Mouse (Mus musculus): Measurements from ENCODE around the gene Gga3. TPM values are rescaled to one million over a fixed set of nuclear protein-coding genes. Genes with fewer than 3 reads are reported as not detected.

The Gga3 gene
- polyA plus RNA-seq, 1 experiment from 2014 or later = 17.9 TPM

DNA sequence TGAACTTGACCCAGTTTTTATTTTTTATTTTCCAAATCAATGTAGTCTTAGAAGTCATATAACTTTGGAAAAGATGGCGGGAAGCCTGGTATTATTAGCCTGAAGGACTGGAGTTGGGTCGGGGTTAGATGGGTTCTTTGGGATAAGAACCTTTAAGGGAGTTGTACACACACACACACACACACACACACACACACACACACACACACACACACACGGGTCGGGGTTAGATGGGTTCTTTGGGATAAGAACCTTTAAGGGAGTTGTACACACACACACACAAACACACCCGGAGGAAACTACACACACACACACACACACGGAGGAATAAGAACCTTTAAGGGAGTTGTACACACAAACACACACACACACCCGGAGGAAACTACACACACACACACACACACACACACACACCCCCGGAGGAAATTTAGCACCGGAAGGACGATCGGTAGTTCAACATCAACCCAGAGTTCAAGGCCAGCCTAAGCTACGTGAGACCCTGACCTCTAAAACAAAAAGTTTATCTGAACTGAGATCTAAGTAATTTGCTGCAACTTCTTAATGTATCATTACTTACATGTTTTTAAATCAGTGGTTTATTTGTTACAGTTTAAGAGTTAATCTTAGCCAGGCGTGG is 24.7 kb upstream of the Gga3 start:
- 52% methylated on average over 13 of the region's 13 CpGs for WGBS (ENCODE audit: insufficient replicate concordance)
- ATAC-seq (replicated peaks; ENCODE audit: insufficient number of reproducible peaks, low FRiP score, low TSS enrichment) = peak; percentile 23

DNA sequence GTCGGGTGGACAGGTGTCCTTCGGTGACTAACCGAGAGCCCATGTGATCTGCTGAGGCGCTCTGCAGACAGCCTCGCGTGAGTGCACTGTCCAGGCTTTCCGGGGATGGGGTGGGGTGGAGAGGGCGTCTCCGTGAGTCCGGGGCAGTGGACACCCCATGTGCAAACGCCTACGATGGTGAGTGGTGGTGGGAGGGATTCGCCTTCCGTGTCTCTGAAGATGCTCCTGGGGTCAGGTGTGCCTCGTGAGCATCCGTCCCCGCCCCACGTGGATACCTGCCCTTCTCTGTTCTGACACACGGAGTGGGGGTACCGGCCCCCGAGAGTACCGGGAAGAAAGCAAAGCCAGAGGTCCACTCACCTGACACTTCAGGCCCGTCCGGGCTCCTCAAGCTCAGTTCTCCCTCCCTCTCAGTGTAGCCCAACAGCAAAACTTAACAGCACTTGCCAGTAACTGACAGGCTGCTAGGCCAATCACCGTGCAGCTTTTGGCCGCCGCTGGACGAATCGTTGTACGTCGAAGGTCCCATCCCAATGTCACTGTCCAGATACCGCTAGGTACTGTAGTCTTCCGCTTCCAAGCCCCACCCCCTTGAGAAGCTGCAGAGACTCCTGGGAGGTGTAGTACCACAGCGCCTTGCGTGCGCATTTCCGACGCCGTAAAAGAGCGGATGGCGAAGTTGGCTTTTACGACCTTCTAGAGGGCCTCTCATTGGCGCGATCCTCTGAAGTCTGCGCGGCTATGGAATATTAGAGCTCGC is 24.0 kb upstream of the Gga3 start, which contains the start of gene Slc25a19:
Slc25a19 (minus strand) TSS at position 591 of the 760 bp plus-strand sequence.
- ATAC-seq (replicated peaks; ENCODE audit: insufficient number of reproducible peaks, low FRiP score, low TSS enrichment) = peak; percentile 98
- Histone ChIP-seq H3K36me3 (ENCODE audit: control insufficient read depth, insufficient read depth, low read length) (peaks cover 4% of the 10 kb centered on the region; the same call in 1 of the 2 replicates), H3K9me3 (replicated peaks; ENCODE audit: control insufficient read depth, low read length) (no peaks in the 10 kb centered on the region), H3K4me1 (ENCODE audit: control insufficient read depth, insufficient read depth, low read length) (0 out of 2 replicates have a peak, but pooled peaks cover 4% of the 10 kb centered on the region), H3K27me3 (ENCODE audit: control insufficient read depth, insufficient read depth, low read length) (no peaks in the 10 kb centered on the region), H3K27ac (ENCODE audit: low read depth, low read length) (peak within 1 kb of the TSS; percentile 58; the same call in 1 of the 2 replicates), H3K9ac (ENCODE audit: low read depth, low read length) (peak within 1 kb of the TSS; percentile 80), H3K4me2 (peak within 1 kb of the TSS; percentile 83), H3K4me3 (ENCODE audit: low read depth, low read length) (peak within 1 kb of the TSS; percentile 74)
- WGBS (ENCODE audit: insufficient replicate concordance) = under 1% methylated on average over 47 of the region's 47 CpGs

More for the DNA sequence above, 24.7 kb upstream of the Gga3 start:
- 0 out of 2 replicates have a peak, but pooled peaks cover 2% of the 10 kb centered on the region for H3K36me3 ChIP-seq (ENCODE audit: control insufficient read depth, insufficient read depth, low read length)
- H3K9me3 ChIP-seq (replicated peaks; ENCODE audit: control insufficient read depth, low read length) = no peaks in the 10 kb centered on the region
- H3K4me3 ChIP-seq (ENCODE audit: low read depth, low read length) = peak overlapping the region; percentile 74
- peak overlapping the region; percentile 83 for H3K4me2 ChIP-seq
- no peak overlapping the region for H3K27ac ChIP-seq (ENCODE audit: low read depth, low read length)
- H3K27me3 ChIP-seq (ENCODE audit: control insufficient read depth, insufficient read depth, low read length) = no peaks in the 10 kb centered on the region
- H3K4me1 ChIP-seq (ENCODE audit: control insufficient read depth, insufficient read depth, low read length) = 0 out of 2 replicates have a peak, but pooled peaks cover 4% of the 10 kb centered on the region
- H3K9ac ChIP-seq (ENCODE audit: low read depth, low read length) = peak overlapping the region; percentile 30

DNA sequence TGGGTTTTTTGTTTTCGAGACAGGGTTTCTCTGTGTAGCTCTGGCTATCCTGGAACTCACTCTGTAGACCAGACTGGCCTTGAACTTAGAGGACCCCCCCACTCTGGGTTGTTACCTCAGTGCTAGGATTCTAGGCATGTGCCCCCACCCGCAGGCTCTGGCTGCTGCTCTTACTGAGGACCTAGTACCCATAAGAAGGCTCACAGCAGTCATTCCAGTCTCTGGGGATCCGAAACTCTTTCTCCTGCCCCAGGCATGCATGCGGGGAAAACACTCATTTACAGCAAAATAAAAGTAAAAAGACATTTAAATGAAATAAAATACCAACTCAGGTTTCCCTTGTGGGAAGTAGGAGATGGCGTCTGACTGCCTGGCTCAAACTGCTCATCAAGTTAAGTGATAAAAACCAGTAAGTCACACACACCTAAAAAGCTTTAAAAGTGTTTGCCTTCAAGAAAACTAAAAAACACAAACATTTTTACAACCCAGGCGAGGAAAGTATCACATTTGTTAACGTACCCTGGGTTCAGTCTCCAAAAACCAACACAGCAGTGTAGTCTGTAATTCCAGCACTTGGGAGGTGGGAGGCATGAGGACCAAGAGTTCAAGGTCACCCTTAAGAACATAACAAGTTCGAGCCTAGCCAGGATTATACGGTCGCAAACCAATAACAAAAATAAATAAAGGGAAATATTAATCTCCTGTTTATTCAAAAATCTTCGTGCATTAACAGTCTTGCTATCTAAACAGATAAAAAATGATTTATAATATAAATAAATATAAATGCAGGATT is 23.2 kb upstream of the Gga3 start:
- 49% methylated on average over 11 of the region's 11 CpGs for WGBS (ENCODE audit: insufficient replicate concordance)
- H3K9ac ChIP-seq (ENCODE audit: low read depth, low read length) = peak overlapping the region; percentile 80
- 0 out of 2 replicates have a peak, but pooled peaks cover 4% of the 10 kb centered on the region for H3K4me1 ChIP-seq (ENCODE audit: control insufficient read depth, insufficient read depth, low read length)
- H3K9me3 ChIP-seq (replicated peaks; ENCODE audit: control insufficient read depth, low read length) = no peaks in the 10 kb centered on the region
- no peak overlapping the region for H3K27ac ChIP-seq (ENCODE audit: low read depth, low read length)
- no peak for ATAC-seq (replicated peaks; ENCODE audit: insufficient number of reproducible peaks, low FRiP score, low TSS enrichment)
- peak overlapping the region; percentile 74 for H3K4me3 ChIP-seq (ENCODE audit: low read depth, low read length)
- peaks cover 11% of the 10 kb centered on the region for H3K36me3 ChIP-seq (ENCODE audit: control insufficient read depth, insufficient read depth, low read length)
- H3K4me2 ChIP-seq = peak overlapping the region; percentile 83
- no peaks in the 10 kb centered on the region for H3K27me3 ChIP-seq (ENCODE audit: control insufficient read depth, insufficient read depth, low read length)

DNA sequence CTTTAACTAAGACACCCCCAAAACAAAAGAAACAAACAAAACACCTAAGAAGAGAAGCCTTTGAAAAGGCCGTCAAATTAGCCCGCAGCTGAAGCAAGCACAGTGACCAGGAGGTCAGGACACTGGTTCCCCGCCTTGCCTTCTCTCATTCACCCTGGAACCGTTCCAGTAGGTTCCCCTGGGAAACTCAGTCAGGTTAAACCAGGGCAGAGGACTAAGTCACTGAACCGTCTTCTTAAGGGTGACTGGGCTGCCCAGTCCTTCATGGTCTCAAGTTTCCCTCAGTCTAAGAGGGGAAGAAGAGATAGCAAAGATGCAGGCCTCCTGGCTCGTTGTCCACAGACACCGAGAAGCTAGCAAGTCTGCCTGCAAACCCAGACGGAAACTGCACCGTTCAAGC is 22.0 kb upstream of the Gga3 start:
- no peak for ATAC-seq (replicated peaks; ENCODE audit: insufficient number of reproducible peaks, low FRiP score, low TSS enrichment)
- no peak overlapping the region for H3K9ac ChIP-seq (ENCODE audit: low read depth, low read length)
- H3K27ac ChIP-seq (ENCODE audit: low read depth, low read length) = no peak overlapping the region
- no peaks in the 10 kb centered on the region for H3K9me3 ChIP-seq (replicated peaks; ENCODE audit: control insufficient read depth, low read length)
- 0 out of 2 replicates have a peak, but pooled peaks cover 4% of the 10 kb centered on the region for H3K4me1 ChIP-seq (ENCODE audit: control insufficient read depth, insufficient read depth, low read length)
- H3K4me3 ChIP-seq (ENCODE audit: low read depth, low read length) = no peak overlapping the region
- no peaks in the 10 kb centered on the region for H3K27me3 ChIP-seq (ENCODE audit: control insufficient read depth, insufficient read depth, low read length)
- H3K36me3 ChIP-seq (ENCODE audit: control insufficient read depth, insufficient read depth, low read length) = peaks cover 11% of the 10 kb centered on the region
- no peak overlapping the region for H3K4me2 ChIP-seq
- 79% methylated on average over 9 of the region's 9 CpGs for WGBS (ENCODE audit: insufficient replicate concordance)

DNA sequence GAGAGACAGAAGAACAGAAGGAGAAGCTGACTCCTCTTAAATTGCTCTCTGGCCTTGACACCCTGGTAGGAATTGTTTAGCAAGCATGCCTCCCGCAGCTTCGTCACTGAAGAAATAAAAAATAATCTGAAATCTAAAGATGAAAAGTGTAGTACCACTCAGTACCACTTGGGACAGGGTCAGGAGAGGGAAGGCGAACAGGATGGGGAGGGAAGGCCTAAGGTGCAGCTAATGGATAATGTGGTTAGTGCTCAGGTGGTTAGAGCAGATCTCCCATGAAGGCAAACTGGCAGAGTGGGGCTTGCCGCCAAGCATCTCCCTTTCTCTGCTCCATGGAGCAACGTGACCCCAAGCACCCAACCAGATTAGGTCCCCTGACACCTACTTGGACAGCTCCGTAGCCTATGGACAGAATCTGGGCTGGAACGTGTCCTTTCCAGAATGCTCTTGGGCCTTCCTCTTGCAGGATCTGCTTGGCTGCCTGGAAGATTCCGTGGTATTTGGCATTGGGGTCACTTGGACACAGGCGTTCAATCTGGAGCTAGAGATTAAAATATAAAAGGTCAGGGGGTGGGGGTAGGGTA is 19.7 kb upstream of the Gga3 start:
- H3K4me2 ChIP-seq = no peak overlapping the region
- H3K36me3 ChIP-seq (ENCODE audit: control insufficient read depth, insufficient read depth, low read length) = peaks cover 11% of the 10 kb centered on the region
- 0 out of 2 replicates have a peak, but pooled peaks cover 4% of the 10 kb centered on the region for H3K4me1 ChIP-seq (ENCODE audit: control insufficient read depth, insufficient read depth, low read length)
- no peaks in the 10 kb centered on the region for H3K27me3 ChIP-seq (ENCODE audit: control insufficient read depth, insufficient read depth, low read length)
- no peak overlapping the region for H3K27ac ChIP-seq (ENCODE audit: low read depth, low read length)
- WGBS (ENCODE audit: insufficient replicate concordance) = 75% methylated on average over 9 of the region's 9 CpGs
- H3K9ac ChIP-seq (ENCODE audit: low read depth, low read length) = no peak overlapping the region
- no peak overlapping the region for H3K4me3 ChIP-seq (ENCODE audit: low read depth, low read length)
- ATAC-seq (replicated peaks; ENCODE audit: insufficient number of reproducible peaks, low FRiP score, low TSS enrichment) = no peak
- no peaks in the 10 kb centered on the region for H3K9me3 ChIP-seq (replicated peaks; ENCODE audit: control insufficient read depth, low read length)

DNA sequence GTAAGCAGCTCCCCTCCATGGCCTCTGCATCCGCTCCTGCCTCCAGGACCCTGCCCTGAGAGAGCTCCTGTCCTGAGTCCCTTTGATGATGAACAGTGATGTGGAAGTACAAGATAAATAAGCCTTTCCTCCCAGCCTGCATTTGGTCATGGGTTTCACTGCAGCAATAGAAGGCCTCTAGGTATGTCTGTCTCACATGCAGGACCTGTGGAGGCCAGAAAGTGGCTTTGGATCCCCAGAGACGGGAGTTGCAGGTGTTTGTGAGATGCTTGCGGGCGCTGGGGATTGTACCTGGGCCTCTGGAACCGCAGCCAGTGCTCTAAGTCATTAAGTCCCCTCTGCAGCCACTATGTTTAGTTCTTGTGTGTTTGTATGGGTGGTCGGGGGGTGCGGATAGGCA is 16.1 kb upstream of the Gga3 start:
- WGBS (ENCODE audit: insufficient replicate concordance) = 93% methylated on average over 7 of the region's 7 CpGs
- peaks cover 2% of the 10 kb centered on the region; the same call in 1 of the 2 replicates for H3K4me1 ChIP-seq (ENCODE audit: control insufficient read depth, insufficient read depth, low read length)
- no peak overlapping the region for H3K27ac ChIP-seq (ENCODE audit: low read depth, low read length)
- no peak overlapping the region for H3K4me3 ChIP-seq (ENCODE audit: low read depth, low read length)
- H3K9ac ChIP-seq (ENCODE audit: low read depth, low read length) = no peak overlapping the region
- H3K36me3 ChIP-seq (ENCODE audit: control insufficient read depth, insufficient read depth, low read length) = peaks cover 18% of the 10 kb centered on the region
- no peaks in the 10 kb centered on the region for H3K27me3 ChIP-seq (ENCODE audit: control insufficient read depth, insufficient read depth, low read length)
- H3K9me3 ChIP-seq (replicated peaks; ENCODE audit: control insufficient read depth, low read length) = no peaks in the 10 kb centered on the region
- no peak overlapping the region for H3K4me2 ChIP-seq
- no peak for ATAC-seq (replicated peaks; ENCODE audit: insufficient number of reproducible peaks, low FRiP score, low TSS enrichment)

DNA sequence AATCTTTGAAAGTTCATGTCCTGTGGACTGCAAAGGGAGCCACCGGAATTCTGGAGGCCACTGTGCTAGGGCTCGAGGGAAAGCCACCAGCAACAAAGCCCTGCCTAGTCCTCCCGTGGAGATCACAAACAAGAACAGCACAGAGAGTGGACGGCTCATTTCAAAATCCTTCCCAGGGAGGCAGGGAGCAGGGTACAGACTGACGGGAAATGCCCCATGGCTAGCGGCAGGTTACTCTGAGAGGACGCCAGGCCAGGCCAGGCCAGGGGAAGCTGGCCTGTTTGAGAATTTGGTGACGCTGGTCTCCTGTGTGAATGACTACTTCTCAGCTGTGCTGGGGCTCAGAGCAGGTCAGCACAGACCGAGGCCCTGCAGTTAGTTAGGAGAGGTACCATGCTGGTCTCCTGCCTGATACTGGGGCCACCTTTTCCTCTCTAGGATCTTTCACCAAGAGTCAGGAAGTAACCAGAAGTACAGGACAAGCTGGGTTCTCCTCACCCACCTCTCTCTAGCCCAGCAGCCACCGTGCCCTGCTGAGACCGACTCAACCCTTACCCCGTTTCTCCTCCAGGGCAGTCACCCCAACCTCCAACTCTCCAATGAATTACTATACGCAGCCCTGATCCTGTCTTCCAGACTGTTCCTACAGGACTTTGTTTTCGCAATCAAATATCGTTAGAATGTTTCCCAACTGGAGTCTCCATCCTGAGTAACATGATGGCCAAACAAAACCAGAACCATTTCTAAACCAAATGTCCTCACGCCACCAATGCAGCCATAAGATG is 15.1 kb upstream of the Gga3 start:
- Histone ChIP-seq H3K9me3 (replicated peaks; ENCODE audit: control insufficient read depth, low read length) (no peaks in the 10 kb centered on the region), H3K9ac (ENCODE audit: low read depth, low read length) (no peak overlapping the region), H3K4me3 (ENCODE audit: low read depth, low read length) (no peak overlapping the region), H3K36me3 (ENCODE audit: control insufficient read depth, insufficient read depth, low read length) (peaks cover 18% of the 10 kb centered on the region), H3K27me3 (ENCODE audit: control insufficient read depth, insufficient read depth, low read length) (no peaks in the 10 kb centered on the region), H3K4me2 (no peak overlapping the region), H3K4me1 (ENCODE audit: control insufficient read depth, insufficient read depth, low read length) (peaks cover 6% of the 10 kb centered on the region), H3K27ac (ENCODE audit: low read depth, low read length) (no peak overlapping the region)
- 85% methylated on average over 16 of the region's 16 CpGs for WGBS (ENCODE audit: insufficient replicate concordance)
- ATAC-seq (replicated peaks; ENCODE audit: insufficient number of reproducible peaks, low FRiP score, low TSS enrichment) = no peak
